Mouse (Mus musculus) liver, adult 2 months (tissue): Measurements from ENCODE around the gene Fam69a. TPM values are rescaled to one million over a fixed set of nuclear protein-coding genes. Genes with fewer than 3 reads are reported as not detected.
A peak's percentile ranks its signal among the peaks of the same experiment; 100 is the strongest.
"Not testable (repeated sequence)": the region's sequence is repeated elsewhere in the genome, so short reads cannot be mapped to it uniquely, and the experiment has no call there.

Experiments used
- DNase-seq: peaks from one replicate; pipeline ENCODE4 v3.0.0-alpha.2; 2011; ENCODE audit warnings: low read depth, low spot score; ENCODE audit errors: extremely low read depth
- H3K27ac ChIP-seq: fragments of 200-500 bp; replicated peaks from 2 replicates; pipeline ENCODE4 v1.5.1; 2012; ENCODE audit warnings: low read depth, mild to moderate bottlenecking, control low read depth, inconsistent platforms, low read length; ENCODE audit not compliant: insufficient read depth
- H3K27me3 ChIP-seq: fragments of 200-500 bp; 2 replicates; pipeline ENCODE4 v1.6.1; 2012; ENCODE audit warnings: mild to moderate bottlenecking, moderate library complexity, low read length, inconsistent platforms; ENCODE audit not compliant: control insufficient read depth, insufficient read depth
- H3K36me3 ChIP-seq: fragments of 200-500 bp; 2 replicates; pipeline ENCODE4 v1.6.1; 2012; ENCODE audit warnings: low read length, inconsistent platforms; ENCODE audit not compliant: control insufficient read depth, insufficient read depth
- H3K4me1 ChIP-seq: fragments of 200-500 bp; 2 replicates; pipeline ENCODE4 v1.6.1; 2011; ENCODE audit warnings: low read length; ENCODE audit not compliant: control insufficient read depth, insufficient read depth
- H3K4me3 ChIP-seq: fragments of 200-500 bp; 2 replicates; pipeline ENCODE4 v1.5.1; 2011; ENCODE audit warnings: low read depth, mild to moderate bottlenecking, control low read depth, low read length, moderate library complexity; ENCODE audit not compliant: insufficient read depth
- H3K79me2 ChIP-seq: fragments of 200-500 bp; 2 replicates; pipeline ENCODE4 v1.6.1; 2012; ENCODE audit warnings: inconsistent platforms, mild to moderate bottlenecking, low read length, moderate library complexity; ENCODE audit not compliant: control insufficient read depth, insufficient read depth
- H3K9ac ChIP-seq: fragments of 200-500 bp; 2 replicates; pipeline ENCODE4 v1.6.1; 2012; ENCODE audit warnings: low read depth, mild to moderate bottlenecking, control low read depth, inconsistent platforms, low read length
- CTCF ChIP-seq: fragments of 200-500 bp; IDR thresholded peaks from 2 replicates; pipeline ENCODE4 v1.5.1; 2011; ENCODE audit warnings: low read depth, low read length, control low read depth
- POLR2A ChIP-seq: fragments of 200-500 bp; IDR thresholded peaks from 2 replicates; pipeline ENCODE4 v1.6.1; 2011; ENCODE audit warnings: low read length, control low read depth; ENCODE audit not compliant: insufficient read depth; ENCODE audit errors: extremely low read depth
- WGBS: fragments of 180-500 bp; shearing (Covaris S2); methylation state at CpG from one replicate; pipeline ENCODE4 v1.1.7; 2018; 5-methylcytosine and 5-hydroxymethylcytosine counted together
- polyA plus RNA-seq: library from polyadenylated mRNA; depleted of rRNA; stranded (reverse); fragments of >200 nt; gene quantifications from 2 replicates; pipeline ENCODE4 v1.2.3, GENCODE M21; 2012; rRNA removed
- total RNA-seq: library from RNA; depleted of rRNA; stranded (reverse); fragments of >200 nt; gene quantifications from 2 replicates; pipeline ENCODE4 v1.2.3, GENCODE M21; 2014; rRNA removed

The Fam69a gene
- total RNA-seq, result 3.9 and 5.3 TPM in 2 replicates
- 0.97 and 1.4 TPM in 2 replicates for polyA plus RNA-seq

- peak within 1 kb of the TSS; percentile 97 for H3K4me3 ChIP-seq
- no peaks in the 10 kb centered on the region for H3K27me3 ChIP-seq
- H3K4me1 ChIP-seq, result peaks cover 12% of the 10 kb centered on the region
- TF ChIP-seq CTCF (no peak), POLR2A (0 out of 2 replicates have a peak, but pooled peaks have one; percentile 10)
- WGBS, result 5% methylated on average over 79 of the region's 91 CpGs
- peak within 1 kb of the TSS; percentile 89 for H3K9ac ChIP-seq
- DNase-seq, result no peak
- peak within 1 kb of the TSS; percentile 30 for H3K27ac ChIP-seq
- no peaks in the 10 kb centered on the region for H3K79me2 ChIP-seq
- no peaks in the 10 kb centered on the region for H3K36me3 ChIP-seq
Observed at GRCm38 (mm10) chr5:107986967-107987834, at the start of gene Fam69a. Gene Fam69a (minus strand): TSS chr5:107987085.

DNA sequence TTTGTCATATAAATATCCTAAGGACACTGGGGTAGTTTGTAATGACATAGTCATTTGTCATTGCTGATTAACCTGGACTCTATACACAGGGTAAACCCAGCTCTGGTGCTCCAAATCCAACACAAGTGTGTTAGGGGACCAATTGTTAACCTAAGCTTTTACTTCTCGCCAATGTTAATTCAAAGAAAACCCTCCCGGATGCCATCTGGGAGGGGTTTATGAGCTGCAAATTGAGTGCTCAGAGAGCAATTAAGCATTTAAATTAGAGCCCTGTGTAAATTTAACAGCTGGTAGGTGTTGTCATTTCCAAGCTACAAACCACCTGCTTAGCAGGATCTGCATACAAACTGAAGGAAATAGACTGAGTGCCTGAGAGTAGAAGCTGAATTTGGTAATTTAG, 48.6 kb upstream of the Fam69a start:
- no peaks in the 10 kb centered on the region for H3K27me3 ChIP-seq
- DNase-seq, result no peak
- no peak overlapping the region for H3K27ac ChIP-seq
- no peak overlapping the region for H3K4me3 ChIP-seq
- 37% methylated on average over 2 of the region's 2 CpGs for WGBS
- H3K79me2 ChIP-seq, result no peaks in the 10 kb centered on the region
- H3K9ac ChIP-seq, result no peak overlapping the region
- H3K36me3 ChIP-seq, result no peaks in the 10 kb centered on the region
- peaks cover 2% of the 10 kb centered on the region; the same call in 1 of the 2 replicates for H3K4me1 ChIP-seq
- TF ChIP-seq CTCF (no peak), POLR2A (no peak)

DNA sequence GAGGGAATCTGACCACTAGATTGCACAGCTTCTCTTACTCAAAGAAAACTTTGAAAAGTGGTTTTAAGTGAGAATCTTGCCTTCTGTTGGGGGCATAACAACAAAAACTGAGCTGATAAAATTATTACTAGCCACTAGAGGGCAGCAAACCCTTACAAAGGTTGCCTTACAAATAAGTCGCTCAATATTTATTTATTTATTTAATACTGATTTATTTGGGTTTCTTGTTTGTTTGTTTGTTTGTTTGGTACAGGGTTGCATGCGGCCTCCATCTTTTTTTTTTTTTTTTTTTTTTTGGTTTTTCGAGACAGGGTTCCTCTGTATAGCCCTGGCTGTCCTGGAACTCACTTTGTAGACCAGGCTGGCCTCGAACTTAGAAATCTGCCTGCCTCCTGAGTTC, 47.3 kb upstream of the Fam69a start:
- TF ChIP-seq CTCF, result peak; percentile 66
- no peak for TF ChIP-seq POLR2A
- H3K27me3 ChIP-seq, result no peaks in the 10 kb centered on the region
- H3K36me3 ChIP-seq, result no peaks in the 10 kb centered on the region
- DNase-seq, result peak; percentile 68
- H3K27ac ChIP-seq, result no peak overlapping the region
- H3K9ac ChIP-seq, result no peak overlapping the region
- H3K79me2 ChIP-seq, result no peaks in the 10 kb centered on the region
- no peak overlapping the region for H3K4me3 ChIP-seq
- H3K4me1 ChIP-seq, result peaks cover 2% of the 10 kb centered on the region; the same call in 1 of the 2 replicates
- 30% methylated on average over 4 of the region's 4 CpGs for WGBS

DNA sequence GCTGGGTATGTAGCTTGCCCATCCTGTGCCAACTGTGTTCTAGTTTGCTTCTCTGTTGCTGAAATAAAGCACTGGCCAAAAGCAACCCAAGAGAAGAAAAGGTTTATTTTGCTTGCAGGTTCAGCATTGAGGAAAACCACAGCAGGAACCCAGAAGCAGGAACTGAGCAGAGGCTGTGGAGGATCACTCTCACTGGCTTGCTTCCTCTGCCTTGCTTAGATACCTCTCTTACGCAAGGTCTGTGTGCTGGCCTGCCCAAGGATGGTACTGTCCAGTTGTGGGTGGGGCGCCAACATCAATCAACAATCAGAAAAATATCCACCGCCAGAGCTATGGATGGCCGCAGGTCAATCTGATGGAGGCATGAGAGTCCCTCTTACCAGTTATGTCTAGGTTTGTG, 44.4 kb upstream of the Fam69a start:
- TF ChIP-seq POLR2A, result no peak
- Histone ChIP-seq H3K4me3 (no peak overlapping the region), H3K9ac (no peak overlapping the region), H3K79me2 (no peaks in the 10 kb centered on the region), H3K27ac (no peak overlapping the region), H3K4me1 (no peaks in the 10 kb centered on the region), H3K36me3 (no peaks in the 10 kb centered on the region), H3K27me3 (no peaks in the 10 kb centered on the region)
- peak; percentile 13 for DNase-seq
- 79% methylated on average over 4 of the region's 4 CpGs for WGBS

- 72% methylated on average over 2 of the region's 2 CpGs for WGBS
Observed at GRCm38 (mm10) chr5:108029968-108030367, 43.1 kb upstream of the Fam69a start.

GRCm38 (mm10) chr5:108028797-108029536, 42.1 kb upstream of the Fam69a start:
- 97% methylated on average over 7 of the region's 7 CpGs for WGBS
- not testable (repeated sequence) for H3K4me3 ChIP-seq, DNase-seq, H3K36me3 ChIP-seq, H3K27me3 ChIP-seq, H3K27ac ChIP-seq, H3K4me1 ChIP-seq, H3K9ac ChIP-seq, H3K79me2 ChIP-seq

More at GRCm38 (mm10) chr5:108029968-108030367, 43.1 kb upstream of the Fam69a start:
- Histone ChIP-seq H3K27ac (no peak overlapping the region), H3K4me1 (no peaks in the 10 kb centered on the region), H3K79me2 (no peaks in the 10 kb centered on the region), H3K36me3 (no peaks in the 10 kb centered on the region), H3K9ac (no peak overlapping the region), H3K27me3 (no peaks in the 10 kb centered on the region), H3K4me3 (no peak overlapping the region)
- TF ChIP-seq CTCF (no peak), POLR2A (no peak)
- DNase-seq, result no peak
